Mouse (Mus musculus) mouse trophoblast stem cell (cell line): ENCODE measurements around the gene Gucy2d.

Source experiments
- in situ Hi-C, 2 experiments: fragments of 300-500 bp; cut with MseI, MboI; formaldehyde crosslinking; loops; 2 replicates in 1 of 2; 3 replicates in 1 of 2; pipeline ENCODE4 v1.15.1; 2025

Gucy2d gene

DNA sequence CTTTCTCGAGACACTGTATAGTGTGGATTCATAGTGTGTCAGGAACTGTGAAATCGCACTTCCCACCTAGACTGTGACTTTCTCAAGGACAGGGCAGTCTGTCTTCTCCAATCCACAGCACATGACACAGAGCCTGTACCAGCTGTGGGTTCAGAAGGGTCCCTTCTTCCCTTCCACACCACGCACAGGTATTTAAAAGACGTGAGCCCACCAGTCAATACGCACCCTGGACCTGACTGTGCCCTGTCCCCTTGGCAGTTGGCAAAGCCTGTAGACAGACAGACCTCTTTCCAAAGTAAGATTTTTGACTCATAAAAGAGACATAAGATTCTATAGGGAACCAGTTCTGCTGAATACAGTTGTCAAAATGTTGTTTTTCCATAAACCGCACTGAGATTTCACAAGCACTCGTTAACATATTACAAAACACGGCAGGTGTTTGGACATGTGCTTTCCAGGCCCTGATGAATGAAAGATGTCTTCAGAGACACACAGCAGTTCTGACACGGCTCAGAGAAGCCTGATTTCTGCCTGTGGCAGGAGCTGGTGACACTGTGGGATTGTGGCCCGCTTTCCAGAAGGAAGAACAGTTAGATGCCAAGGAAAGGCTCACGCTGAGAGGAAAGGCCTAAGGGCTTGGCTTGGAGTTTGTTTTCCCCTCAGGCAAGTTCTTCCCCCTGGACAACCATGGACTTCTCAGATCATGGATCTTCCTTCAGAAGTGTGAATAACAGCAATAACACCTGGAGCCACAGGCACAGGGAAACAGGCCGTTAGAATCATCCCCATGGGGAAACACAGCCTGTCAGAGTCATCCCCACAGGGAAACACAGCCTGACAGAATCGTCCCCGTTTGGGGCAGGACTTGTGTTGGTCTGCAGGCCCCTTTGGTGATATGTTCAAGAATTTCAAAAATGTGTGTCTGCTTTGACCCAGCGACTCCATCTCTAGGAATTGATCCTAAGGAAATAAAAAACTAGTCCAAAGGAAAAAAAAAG lies 71.0 kb downstream of the Gucy2d start:
- in situ Hi-C loops, result no loop called here

DNA sequence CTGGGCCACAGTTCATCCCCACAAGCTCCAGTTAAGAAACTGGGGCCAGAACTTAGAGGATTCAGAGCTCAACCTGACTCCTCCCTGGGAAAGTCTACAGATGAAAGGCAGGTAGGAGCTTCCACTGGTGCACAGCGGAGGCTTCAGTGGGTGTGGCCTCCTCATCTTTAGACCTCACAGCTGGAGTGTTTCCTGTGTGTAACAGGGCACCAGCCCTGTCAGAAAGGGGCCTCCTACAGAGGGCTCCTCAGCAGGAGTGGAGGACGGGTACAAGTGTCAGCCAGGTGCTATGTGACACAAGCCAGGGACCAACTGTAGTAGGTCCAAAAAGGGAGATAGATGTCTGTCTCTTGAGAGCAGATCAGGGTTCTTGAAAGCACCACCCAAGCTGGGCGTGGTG lies 73.0 kb downstream of the Gucy2d start:
- in situ Hi-C loops, result no loop called here

DNA sequence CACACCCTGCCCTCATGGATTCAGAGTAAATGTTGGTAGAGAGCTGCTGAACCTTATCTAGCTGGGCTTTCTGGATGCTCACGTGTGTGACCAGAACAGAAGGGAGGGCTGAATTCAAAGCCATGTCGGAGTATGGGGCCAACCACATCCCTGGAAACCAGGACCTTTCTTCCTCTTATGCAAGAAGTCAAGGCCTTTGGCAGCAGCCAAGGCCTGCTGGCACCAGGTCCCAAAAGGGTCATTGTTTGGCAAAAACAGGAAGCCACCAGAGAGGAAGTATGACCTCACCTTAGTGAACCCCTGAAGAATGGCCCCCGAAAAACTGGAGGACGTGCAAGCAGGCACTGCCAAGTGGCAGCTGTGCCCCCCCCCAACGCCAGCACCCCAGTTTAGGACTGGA lies 82.4 kb downstream of the Gucy2d start:
- in situ Hi-C loops, result no loop called here

DNA sequence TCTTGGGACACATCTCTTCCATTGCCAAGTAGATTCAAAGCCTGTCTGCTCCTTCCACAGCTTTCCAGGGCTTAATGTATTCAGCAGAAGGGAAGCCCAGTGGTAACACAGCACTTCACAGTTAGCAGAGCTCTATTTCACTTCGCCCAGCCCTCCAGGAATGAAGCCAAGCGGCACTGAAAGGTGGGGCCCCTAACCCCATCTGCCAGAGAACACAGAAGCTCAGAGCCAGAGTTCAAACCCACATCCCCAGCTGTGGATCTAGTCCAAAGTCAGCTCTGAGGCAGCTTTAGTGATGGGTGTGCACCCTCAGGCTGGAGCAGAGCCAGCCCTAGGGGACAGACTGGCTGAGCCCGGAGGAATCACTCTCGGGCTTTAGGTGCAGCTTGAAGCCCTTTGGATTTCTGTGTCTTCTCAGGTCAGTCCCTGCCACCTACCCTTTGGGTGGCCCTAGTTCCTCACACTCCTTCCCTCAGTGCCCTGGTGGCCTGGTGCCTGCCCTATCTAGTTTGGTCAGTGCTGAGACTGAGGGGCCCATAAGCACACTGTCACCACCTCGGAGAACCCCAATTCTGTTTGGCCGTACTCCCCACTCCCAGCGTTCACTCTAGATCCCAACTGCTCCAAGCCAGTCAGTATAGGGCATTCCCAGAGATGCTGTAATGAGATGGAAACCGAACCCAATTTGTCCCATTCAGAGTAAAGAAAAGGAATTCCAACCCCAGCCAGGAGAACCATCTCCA lies 83.0 kb downstream of the Gucy2d start:
- in situ Hi-C loops, result no loop called here

DNA sequence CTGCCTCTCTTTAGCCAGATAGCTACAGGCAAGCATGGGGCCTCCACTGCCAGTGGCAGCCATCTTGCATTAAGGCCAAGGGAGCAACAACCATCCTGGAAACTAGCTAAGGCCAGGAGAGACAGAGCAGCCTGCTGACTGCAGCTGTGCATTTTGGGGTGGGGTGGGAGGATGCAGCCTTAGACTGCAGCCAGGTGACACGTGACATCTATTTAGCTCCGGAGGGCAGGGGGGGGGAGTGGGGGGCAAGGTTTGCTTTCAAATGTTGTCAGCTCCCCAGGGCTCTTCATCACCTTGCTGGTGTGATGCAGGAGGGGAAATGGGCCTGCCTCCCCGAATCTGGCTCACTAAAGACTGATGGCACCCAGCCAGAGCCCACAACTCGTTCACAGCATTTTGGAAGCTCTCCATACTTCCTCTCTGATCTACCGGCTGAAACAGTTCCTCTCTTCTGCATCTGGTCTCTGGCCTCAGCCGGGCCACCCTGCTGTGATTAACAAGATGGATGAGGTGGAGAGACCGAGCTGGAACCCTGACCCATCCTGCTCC lies 83.7 kb downstream of the Gucy2d start:
- in situ Hi-C loops, result no loop called here

DNA sequence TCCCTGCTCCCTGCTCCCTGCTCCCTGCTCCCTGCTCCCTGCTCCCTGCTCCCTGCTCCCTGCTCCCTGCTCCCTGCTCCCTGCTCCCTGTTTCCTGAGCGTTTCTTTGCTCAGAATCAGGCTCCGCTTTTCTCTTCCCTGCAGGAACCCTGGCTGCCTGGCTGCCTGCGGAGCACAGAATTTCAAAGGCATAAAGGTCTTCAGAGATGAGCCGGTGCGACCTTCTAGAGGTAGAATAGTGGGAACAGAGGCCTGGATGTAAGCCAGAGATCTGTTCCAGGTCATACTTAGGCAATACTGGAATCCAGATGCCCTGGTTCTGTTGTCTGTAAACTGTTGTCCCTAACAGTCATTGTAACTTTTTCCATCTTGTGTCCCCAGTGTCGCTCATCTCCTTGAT lies 84.2 kb downstream of the Gucy2d start:
- in situ Hi-C loops, result no loop called here

DNA sequence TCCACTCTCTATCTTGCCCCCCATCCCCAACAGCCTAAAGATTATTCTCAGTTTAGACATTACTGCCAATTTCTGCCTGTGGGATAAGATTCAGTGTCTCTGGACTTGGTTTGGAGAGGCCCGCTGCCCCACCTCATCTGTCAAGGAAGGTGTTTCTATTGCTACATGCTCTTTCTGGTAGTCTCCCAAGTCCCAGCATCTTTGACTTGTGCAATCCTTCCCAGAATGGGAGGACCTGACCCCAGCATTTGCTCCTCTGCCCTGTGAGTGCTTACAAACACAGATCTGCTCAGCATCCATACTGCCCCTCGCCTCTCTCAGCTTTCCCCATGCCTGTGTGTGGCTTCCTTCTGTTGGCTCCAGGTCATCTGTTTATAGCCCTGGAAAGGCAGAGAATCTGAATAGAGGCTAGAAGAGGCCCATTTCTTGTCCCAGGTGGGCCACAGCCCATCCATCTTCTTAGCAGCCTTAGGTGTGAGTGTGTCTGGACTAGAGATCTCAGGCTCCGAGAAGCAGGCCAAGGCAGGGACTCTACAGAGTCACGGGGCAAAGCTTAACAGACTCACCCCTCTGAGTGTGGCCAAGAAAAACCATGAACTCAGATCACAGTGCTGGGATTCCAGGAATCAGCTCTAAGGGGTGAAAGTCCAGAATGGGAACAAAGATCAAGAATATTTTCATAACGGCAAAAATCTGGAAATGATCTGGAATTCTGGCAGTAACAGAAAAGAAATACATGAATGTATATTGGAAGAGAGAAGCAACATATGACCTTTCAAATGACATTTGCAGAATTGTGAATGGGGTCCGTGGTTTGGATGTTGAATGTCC lies 84.9 kb downstream of the Gucy2d start:
- in situ Hi-C loops, result no loop called here
